Comparison of ENCODE assay signal across 8 mouse cellular contexts in the genomic region with DNA sequence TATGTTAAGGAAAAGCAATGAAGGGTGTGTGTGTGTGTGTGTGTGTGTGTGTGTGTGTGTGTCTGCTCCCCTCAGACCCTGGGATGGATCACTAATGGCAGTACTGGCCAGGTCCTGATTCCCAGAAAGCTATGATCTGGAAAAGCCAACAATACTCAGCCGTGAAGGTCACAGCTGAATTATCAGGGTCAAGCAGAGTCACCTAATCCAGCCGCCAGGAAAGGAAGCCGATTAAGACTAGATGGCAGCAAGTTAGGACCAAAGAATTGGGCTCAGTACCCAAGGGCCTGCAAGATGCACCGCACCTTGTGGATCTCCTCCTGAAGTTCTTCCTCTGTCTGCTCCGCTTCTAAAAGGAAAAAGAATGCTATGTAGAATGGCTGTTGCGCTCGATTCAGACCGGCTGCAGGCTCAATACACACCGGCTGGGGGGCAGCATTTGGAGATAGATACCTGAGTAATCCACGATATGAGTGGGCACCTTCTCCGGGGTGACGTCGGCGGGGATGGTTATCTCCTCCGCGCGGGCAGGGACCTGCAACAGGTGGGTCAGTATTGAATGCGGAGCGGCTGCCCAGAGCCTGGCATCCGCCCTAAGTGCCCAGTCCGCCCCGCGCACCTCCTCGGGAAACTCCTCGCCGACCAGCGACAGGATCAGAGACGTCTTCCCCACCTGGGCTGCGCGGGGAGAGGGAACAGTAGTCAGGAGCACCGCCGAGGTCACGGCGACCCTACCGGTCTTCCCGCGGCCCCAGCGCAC. TPM values are rescaled to one million over a fixed set of nuclear protein-coding genes. Genes with fewer than 3 reads are reported as not detected.
DNase-seq lines count a peak whose midpoint lies in the region; ATAC-seq and TF ChIP-seq lines count a peak whose summit lies in the region.

No protein-coding gene starts in this region.

- peak overlapping the region; percentile 88 for H3K4me3 ChIP-seq in heart, embryonic 12.5 days
- peak overlapping the region; percentile 88 to 93 for H3K4me3 ChIP-seq in ES-E14 (ENCODE audit: insufficient read depth in 1 of 2, low read depth in 1 of 2, low read length in 2 of 2, poor library complexity in 1 of 2, severe bottlenecking in 1 of 2)
- peak overlapping the region; percentile 86 for H3K4me3 ChIP-seq in kidney, postnatal 0 days (replicated peaks; ENCODE audit: low read depth, low read length)
- H3K4me3 ChIP-seq in midbrain, embryonic 16.5 days (ENCODE audit: low read depth, low read length): peak overlapping the region; percentile 89

- no peaks in the 10 kb centered on the region for H3K9me3 ChIP-seq in heart, embryonic 12.5 days (replicated peaks)
- H3K9me3 ChIP-seq in ES-E14 (ENCODE audit: control insufficient read depth, insufficient read depth, low read depth, low read length): no peaks in the 10 kb centered on the region
- no peaks in the 10 kb centered on the region for H3K9me3 ChIP-seq in kidney, postnatal 0 days (replicated peaks; ENCODE audit: low read length)
- no peaks in the 10 kb centered on the region for H3K9me3 ChIP-seq in midbrain, embryonic 16.5 days (replicated peaks; ENCODE audit: control insufficient read depth, low read length, poor library complexity, severe bottlenecking)

- H3K4me2 ChIP-seq in heart, embryonic 12.5 days: peak overlapping the region; percentile 87
- H3K4me2 ChIP-seq in kidney, postnatal 0 days (ENCODE audit: low read length): peak overlapping the region; percentile 98
- H3K4me2 ChIP-seq in midbrain, embryonic 16.5 days (ENCODE audit: low read length): peak overlapping the region; percentile 95

- peak overlapping the region; percentile 85 for H3K27ac ChIP-seq in heart, embryonic 12.5 days (ENCODE audit: poor library complexity, severe bottlenecking)
- H3K27ac ChIP-seq in ES-E14 (ENCODE audit: insufficient read depth, low read depth, low read length, poor library complexity, severe bottlenecking): peak overlapping the region; percentile 22; the same call in 1 of the 2 replicates
- peak overlapping the region; percentile 89 for H3K27ac ChIP-seq in kidney, postnatal 0 days
- peak overlapping the region; percentile 75 for H3K27ac ChIP-seq in midbrain, embryonic 16.5 days (ENCODE audit: low read length)

- peak; percentile 36 for ATAC-seq in heart, embryonic 12.5 days (ENCODE audit: insufficient number of reproducible peaks, low FRiP score)
- ATAC-seq in erythroblast, adult 5-6 weeks (replicated peaks; ENCODE audit: low FRiP score, poor library complexity, severe bottlenecking): peak; percentile 44
- peak; percentile 15 for ATAC-seq in kidney, postnatal 0 days (replicated peaks; ENCODE audit: low FRiP score, low read depth)
- ATAC-seq in midbrain, embryonic 16.5 days: peak; percentile 34; the same call in 1 of the 2 replicates

- H3K9ac ChIP-seq in heart, embryonic 12.5 days: peak overlapping the region; percentile 97
- H3K9ac ChIP-seq in ES-E14 (ENCODE audit: insufficient read depth, low read depth, low read length, poor library complexity, severe bottlenecking): peak overlapping the region; percentile 94
- peak overlapping the region; percentile 84 for H3K9ac ChIP-seq in kidney, postnatal 0 days (ENCODE audit: low read depth, low read length)
- H3K9ac ChIP-seq in midbrain, embryonic 16.5 days (ENCODE audit: low read depth, low read length): peak overlapping the region; percentile 84

- peaks cover 15% of the 10 kb centered on the region for H3K4me1 ChIP-seq in heart, embryonic 12.5 days (replicated peaks)
- peaks cover 2 to 6% of the 10 kb centered on the region in 2 experiments; a peak in 1 of 4 replicates for H3K4me1 ChIP-seq in ES-E14 (ENCODE audit: control insufficient read depth in 2 of 2, insufficient read depth in 2 of 2, low read length in 2 of 2, poor library complexity in 1 of 2)
- peaks cover 5% of the 10 kb centered on the region for H3K4me1 ChIP-seq in kidney, postnatal 0 days (replicated peaks; ENCODE audit: insufficient read depth, low read length)
- H3K4me1 ChIP-seq in midbrain, embryonic 16.5 days (ENCODE audit: control insufficient read depth, insufficient read depth, low read length): peaks cover 15% of the 10 kb centered on the region

- no peak for TF ChIP-seq CTCF in kidney, postnatal 0 days (IDR thresholded peaks at IDR 0.05; ENCODE audit: low read depth)

- no peaks in the 10 kb centered on the region for H3K27me3 ChIP-seq in heart, embryonic 12.5 days (replicated peaks)
- no peaks in the 10 kb centered on the region for H3K27me3 ChIP-seq in kidney, postnatal 0 days (ENCODE audit: insufficient read depth, low read length)
- no peaks in the 10 kb centered on the region for H3K27me3 ChIP-seq in midbrain, embryonic 16.5 days (ENCODE audit: control insufficient read depth, insufficient read depth, low read depth, low read length)

- H3K36me3 ChIP-seq in heart, embryonic 12.5 days: peaks cover 72% of the 10 kb centered on the region
- peaks cover 42% of the 10 kb centered on the region for H3K36me3 ChIP-seq in ES-E14 (ENCODE audit: control insufficient read depth, insufficient read depth, low read length, poor library complexity, severe bottlenecking)
- H3K36me3 ChIP-seq in kidney, postnatal 0 days (ENCODE audit: insufficient read depth, low read length): peaks cover 38% of the 10 kb centered on the region
- peaks cover 32% of the 10 kb centered on the region for H3K36me3 ChIP-seq in midbrain, embryonic 16.5 days (ENCODE audit: control insufficient read depth, insufficient read depth, low read length)

- no peak for DNase-seq in heart, adult 9 months (ENCODE audit: low spot score in 2 of 2)
- DNase-seq in ES-E14 (ENCODE audit: low read depth, low spot score): no peak
- peak; percentile 39 for DNase-seq in kidney, postnatal 0 days (ENCODE audit: low spot score)
- no peak for DNase-seq in spleen, postnatal 4 days (ENCODE audit: low spot score in 2 of 2)
- DNase-seq in embryo, embryonic 9.5 days (ENCODE audit: extremely low spot score): no peak

- WGBS in heart, embryonic 12.5 days: 1% methylated on average over 38 of the region's 38 CpGs
- 1% methylated on average over 31 of the region's 38 CpGs for WGBS in kidney, postnatal 0 days
- WGBS in midbrain, embryonic 16.5 days: 1% methylated on average over 36 of the region's 38 CpGs

- in situ Hi-C loops in ES-E14 (cut with MboI; ENCODE audit: low sequenced_read_pairs in 2 of 2, unreplicated experiment in 2 of 2): no loop called here

TF ChIP-seq in ES-E14, 5 proteins besides CTCF, POLR2A, EP300 and RAD21:
- no peak for TF ChIP-seq ZNF384 (IDR thresholded peaks at IDR 0.05; ENCODE audit: low read depth, low read length)
- no peak for TF ChIP-seq MAFK (IDR thresholded peaks at IDR 0.05; ENCODE audit: insufficient read depth, low read depth, low read length)
- no peak for TF ChIP-seq HCFC1 (IDR thresholded peaks at IDR 0.05; ENCODE audit: borderline replicate concordance, insufficient read depth, low read length)
- TF ChIP-seq CHD2 (IDR thresholded peaks at IDR 0.05; ENCODE audit: low read depth, low read length): no peak
- no peak for TF ChIP-seq ZC3H11A (IDR thresholded peaks at IDR 0.05; ENCODE audit: borderline replicate concordance, low read depth, low read length)

RNA-seq across cellular contexts. Expression of a gene that starts 0.8 kb away (rescaled TPM):
- polyA plus RNA-seq in heart, embryonic 12.5 days (2016; fragmentation: Nextera tagmentation; extraction: Ambion mirVana): 24.0 and 24.9 TPM in 2 replicates
- total RNA-seq in ES-E14 (2012; rRNA removed): 36.8 and 52.6 TPM in 2 replicates
- total RNA-seq in erythroblast, adult 5-6 weeks (2015; ENCODE audit: low replicate concordance): 3.3 and 9.8 TPM in 2 replicates
- total RNA-seq in erythroblast, adult 5-6 weeks (2017; ENCODE audit: low replicate concordance): 19.7 and 28.6 TPM in 2 replicates
- 21.1 and 22.4 TPM in 2 replicates for polyA plus RNA-seq in kidney, postnatal 0 days (2015; fragmentation: Nextera tagmentation; extraction: Ambion mirVana)
- polyA plus RNA-seq in midbrain, embryonic 16.5 days (2015; fragmentation: Nextera tagmentation; extraction: Ambion mirVana): 15.2 and 16.7 TPM in 2 replicates

RNA-seq across cellular contexts. Expression of a gene that starts 2.3 kb away (rescaled TPM):
- 1.3 and 1.6 TPM in 2 replicates for polyA plus RNA-seq in heart, embryonic 12.5 days (2016; fragmentation: Nextera tagmentation; extraction: Ambion mirVana)
- total RNA-seq in ES-E14 (2012; rRNA removed): 2.0 and 2.7 TPM in 2 replicates
- total RNA-seq in erythroblast, adult 5-6 weeks (2015; ENCODE audit: low replicate concordance): 0.84 TPM in 1 of 2 replicates, not detected in the other
- total RNA-seq in erythroblast, adult 5-6 weeks (2017; ENCODE audit: low replicate concordance): 2.6 TPM in 1 of 2 replicates, not detected in the other
- 2.7 and 2.8 TPM in 2 replicates for polyA plus RNA-seq in kidney, postnatal 0 days (2015; fragmentation: Nextera tagmentation; extraction: Ambion mirVana)
- polyA plus RNA-seq in midbrain, embryonic 16.5 days (2015; fragmentation: Nextera tagmentation; extraction: Ambion mirVana): 11.8 and 14.5 TPM in 2 replicates

RNA-seq across cellular contexts. Expression of a gene that starts 6.7 kb away (rescaled TPM):
- polyA plus RNA-seq in heart, embryonic 12.5 days (2016; fragmentation: Nextera tagmentation; extraction: Ambion mirVana): 1.6 and 2.4 TPM in 2 replicates
- total RNA-seq in ES-E14 (2012; rRNA removed): 1.1 and 2.6 TPM in 2 replicates
- not detected in 2 replicates for total RNA-seq in erythroblast, adult 5-6 weeks (2015; ENCODE audit: low replicate concordance)
- total RNA-seq in erythroblast, adult 5-6 weeks (2017; ENCODE audit: low replicate concordance): 4.7 TPM in 1 of 2 replicates, not detected in the other
- polyA plus RNA-seq in kidney, postnatal 0 days (2015; fragmentation: Nextera tagmentation; extraction: Ambion mirVana): 3.7 and 3.9 TPM in 2 replicates
- 59.3 and 66.1 TPM in 2 replicates for polyA plus RNA-seq in midbrain, embryonic 16.5 days (2015; fragmentation: Nextera tagmentation; extraction: Ambion mirVana)

RNA-seq across cellular contexts. Expression of a gene that starts 10.6 kb away (rescaled TPM):
- polyA plus RNA-seq in heart, embryonic 12.5 days (2016; fragmentation: Nextera tagmentation; extraction: Ambion mirVana): 271 and 272 TPM in 2 replicates
- total RNA-seq in ES-E14 (2012; rRNA removed): 161 and 176 TPM in 2 replicates
- 15.0 and 28.0 TPM in 2 replicates for total RNA-seq in erythroblast, adult 5-6 weeks (2015; ENCODE audit: low replicate concordance)
- 18.8 and 27.9 TPM in 2 replicates for total RNA-seq in erythroblast, adult 5-6 weeks (2017; ENCODE audit: low replicate concordance)
- polyA plus RNA-seq in kidney, postnatal 0 days (2015; fragmentation: Nextera tagmentation; extraction: Ambion mirVana): 267 and 287 TPM in 2 replicates
- 358 and 382 TPM in 2 replicates for polyA plus RNA-seq in midbrain, embryonic 16.5 days (2015; fragmentation: Nextera tagmentation; extraction: Ambion mirVana)

RNA-seq across cellular contexts. Expression of a gene that starts 15.1 kb away (rescaled TPM):
- polyA plus RNA-seq in heart, embryonic 12.5 days (2016; fragmentation: Nextera tagmentation; extraction: Ambion mirVana): 38.1 and 41.8 TPM in 2 replicates
- total RNA-seq in ES-E14 (2012; rRNA removed): 25.1 and 46.4 TPM in 2 replicates
- 0.84 and 2.1 TPM in 2 replicates for total RNA-seq in erythroblast, adult 5-6 weeks (2015; ENCODE audit: low replicate concordance)
- 3.9 and 6.7 TPM in 2 replicates for total RNA-seq in erythroblast, adult 5-6 weeks (2017; ENCODE audit: low replicate concordance)
- polyA plus RNA-seq in kidney, postnatal 0 days (2015; fragmentation: Nextera tagmentation; extraction: Ambion mirVana): 53.1 and 54.5 TPM in 2 replicates
- polyA plus RNA-seq in midbrain, embryonic 16.5 days (2015; fragmentation: Nextera tagmentation; extraction: Ambion mirVana): 52.0 and 60.4 TPM in 2 replicates

Comparison
In these comparisons a context has a peak if more than half of its experiments do, and no peak if none do; other contexts are left out.
1. H3K27ac ChIP-seq: peak in every context shown above with its lines; median percentile 89 in kidney, postnatal 0 days; 85 in heart, embryonic 12.5 days; 75 in midbrain, embryonic 16.5 days; 22 in ES-E14.
2. RNA of a gene that starts 6.7 kb away (polyA plus RNA-seq): 59.3 to 66.1 TPM in midbrain, embryonic 16.5 days; 3.7 to 3.9 TPM in kidney, postnatal 0 days and 1.6 to 2.4 TPM in heart, embryonic 12.5 days; every median in the first group is over 10 times any median in the second.
3. Peak in every context shown above with its lines, with median percentiles within 50 percentile points of each other: ATAC-seq, H3K4me2 ChIP-seq, H3K4me3 ChIP-seq and H3K9ac ChIP-seq.